Mouse (Mus musculus) limb, embryonic 12.5 days (tissue): Measurements from ENCODE around the gene Kbtbd13. TPM values are rescaled to one million over a fixed set of nuclear protein-coding genes. Genes with fewer than 3 reads are reported as not detected.

Source experiments
- ATAC-seq: fragments of 200-750 bp; cut with Nextera tagmentation; 2 replicates; pipeline ENCODE4 v1.8.0; 2017; ENCODE audit warnings: low read depth, moderate TSS enrichment; ENCODE audit not compliant: insufficient number of reproducible peaks, insufficient read depth, low FRiP score, low TSS enrichment
- H3K27ac ChIP-seq: fragments of 300-500 bp; sonication (generic); 2 replicates; pipeline ENCODE4 v1.5.1; 2016; ENCODE audit warnings: mild to moderate bottlenecking, moderate library complexity
- H3K27me3 ChIP-seq: fragments of 300-500 bp; sonication (generic); 2 replicates; pipeline ENCODE4 v1.6.1; 2016; ENCODE audit warnings: mild to moderate bottlenecking, moderate library complexity
- H3K36me3 ChIP-seq: fragments of 300-500 bp; sonication (generic); 2 replicates; pipeline ENCODE4 v1.6.1; 2016; ENCODE audit warnings: mild to moderate bottlenecking, moderate library complexity
- H3K4me1 ChIP-seq: fragments of 300-500 bp; sonication (generic); replicated peaks from 2 replicates; pipeline ENCODE4 v1.6.1; 2016
- H3K4me2 ChIP-seq: fragments of 300-500 bp; sonication (generic); 2 replicates; pipeline ENCODE4 v1.6.1; 2016; ENCODE audit warnings: mild to moderate bottlenecking, moderate library complexity
- H3K4me3 ChIP-seq: fragments of 300-500 bp; sonication (generic); replicated peaks from 2 replicates; pipeline ENCODE4 v1.5.1; 2016; ENCODE audit warnings: mild to moderate bottlenecking
- H3K9ac ChIP-seq: fragments of 300-500 bp; sonication (generic); replicated peaks from 2 replicates; pipeline ENCODE4 v1.6.1; 2016; ENCODE audit warnings: mild to moderate bottlenecking, moderate library complexity
- H3K9me3 ChIP-seq: fragments of 300-500 bp; sonication (generic); 2 replicates; pipeline ENCODE4 v1.6.1; 2016; ENCODE audit warnings: mild to moderate bottlenecking, moderate library complexity
- WGBS: fragments of 180-500 bp; shearing (Covaris S2); methylation state at CpG from one replicate; pipeline ENCODE4 v1.1.7; 2016; 5-methylcytosine and 5-hydroxymethylcytosine counted together
- polyA plus RNA-seq: library from polyadenylated mRNA; unstranded; fragments of >200 nt; fragmentation: Nextera tagmentation; extraction: Ambion mirVana; gene quantifications from 2 replicates; pipeline ENCODE4 v1.2.1, GENCODE M21; 2016

Gene Kbtbd13
- polyA plus RNA-seq, 1 experiment from 2014 or later = 1.3 TPM

GRCm38 (mm10) chr9:65419633-65420032 lies 28.2 kb upstream of the Kbtbd13 start:
- no peaks in the 10 kb centered on the region for H3K27me3 ChIP-seq
- no peaks in the 10 kb centered on the region for H3K36me3 ChIP-seq
- 73% methylated on average over 3 of the region's 3 CpGs for WGBS
- no peak overlapping the region for H3K4me2 ChIP-seq
- H3K4me3 ChIP-seq = no peak overlapping the region
- no peaks in the 10 kb centered on the region for H3K9me3 ChIP-seq
- no peak overlapping the region for H3K27ac ChIP-seq
- H3K4me1 ChIP-seq = peaks cover 10% of the 10 kb centered on the region; the same call in 1 of the 2 replicates
- H3K9ac ChIP-seq = no peak overlapping the region
- no peak for ATAC-seq

GRCm38 (mm10) chr9:65417738-65418137 lies 26.3 kb upstream of the Kbtbd13 start:
- WGBS = 22% methylated on average over 3 of the region's 3 CpGs
- H3K9me3 ChIP-seq = no peaks in the 10 kb centered on the region

GRCm38 (mm10) chr9:65411326-65411725 lies 19.9 kb upstream of the Kbtbd13 start:
- 78% methylated on average over 3 of the region's 3 CpGs for WGBS
- no peaks in the 10 kb centered on the region for H3K4me1 ChIP-seq
- no peaks in the 10 kb centered on the region for H3K36me3 ChIP-seq
- H3K4me3 ChIP-seq = no peak overlapping the region
- H3K9ac ChIP-seq = no peak overlapping the region
- no peak overlapping the region for H3K27ac ChIP-seq
- no peaks in the 10 kb centered on the region for H3K27me3 ChIP-seq
- no peaks in the 10 kb centered on the region for H3K9me3 ChIP-seq
- ATAC-seq = no peak
- no peak overlapping the region for H3K4me2 ChIP-seq

More at GRCm38 (mm10) chr9:65417738-65418137, 26.3 kb upstream of the Kbtbd13 start:
- H3K27ac ChIP-seq = 0 out of 2 replicates have a peak overlapping the region, but pooled peaks have one; percentile 5
- no peaks in the 10 kb centered on the region for H3K27me3 ChIP-seq
- no peak overlapping the region for H3K9ac ChIP-seq
- no peak for ATAC-seq
- H3K4me3 ChIP-seq = no peak overlapping the region
- no peak overlapping the region for H3K4me2 ChIP-seq
- 0 out of 2 replicates have a peak, but pooled peaks cover 4% of the 10 kb centered on the region for H3K4me1 ChIP-seq
- H3K36me3 ChIP-seq = no peaks in the 10 kb centered on the region

- no peak overlapping the region for H3K27ac ChIP-seq
- WGBS = 98% methylated on average over 8 of the region's 8 CpGs
- no peak for ATAC-seq
- H3K4me1 ChIP-seq = no peaks in the 10 kb centered on the region
- no peaks in the 10 kb centered on the region for H3K36me3 ChIP-seq
- no peak overlapping the region for H3K4me2 ChIP-seq
- H3K9me3 ChIP-seq = no peaks in the 10 kb centered on the region
- no peaks in the 10 kb centered on the region for H3K27me3 ChIP-seq
- no peak overlapping the region for H3K9ac ChIP-seq
- no peak overlapping the region for H3K4me3 ChIP-seq
Observed at GRCm38 (mm10) chr9:65410378-65410777, 18.9 kb upstream of the Kbtbd13 start.

- H3K4me2 ChIP-seq = no peak overlapping the region
- no peak overlapping the region for H3K27ac ChIP-seq
Observed at GRCm38 (mm10) chr9:65408871-65409295, 17.4 kb upstream of the Kbtbd13 start.

GRCm38 (mm10) chr9:65407861-65408260 lies 16.4 kb upstream of the Kbtbd13 start:
- H3K4me2 ChIP-seq = no peak overlapping the region
- no peaks in the 10 kb centered on the region for H3K27me3 ChIP-seq
- no peaks in the 10 kb centered on the region for H3K4me1 ChIP-seq
- no peak overlapping the region for H3K4me3 ChIP-seq
- 69% methylated on average over 3 of the region's 3 CpGs for WGBS
- H3K27ac ChIP-seq = no peak overlapping the region
- no peak overlapping the region for H3K9ac ChIP-seq
- H3K9me3 ChIP-seq = no peaks in the 10 kb centered on the region
- no peaks in the 10 kb centered on the region for H3K36me3 ChIP-seq
- ATAC-seq = no peak

More at GRCm38 (mm10) chr9:65408871-65409295, 17.4 kb upstream of the Kbtbd13 start:
- no peaks in the 10 kb centered on the region for H3K4me1 ChIP-seq
- no peak for ATAC-seq
- no peaks in the 10 kb centered on the region for H3K36me3 ChIP-seq
- no peak overlapping the region for H3K4me3 ChIP-seq
- WGBS = 69% methylated on average over 5 of the region's 5 CpGs
- no peaks in the 10 kb centered on the region for H3K27me3 ChIP-seq
- no peaks in the 10 kb centered on the region for H3K9me3 ChIP-seq
- no peak overlapping the region for H3K9ac ChIP-seq

- Histone ChIP-seq H3K9ac (no peak overlapping the region), H3K27me3 (no peaks in the 10 kb centered on the region), H3K4me3 (no peak overlapping the region), H3K4me2 (no peak overlapping the region), H3K36me3 (no peaks in the 10 kb centered on the region), H3K27ac (no peak overlapping the region), H3K9me3 (no peaks in the 10 kb centered on the region), H3K4me1 (no peaks in the 10 kb centered on the region)
- no peak for ATAC-seq
- WGBS = 72% methylated on average over 5 of the region's 5 CpGs
Observed at GRCm38 (mm10) chr9:65407327-65407726, 15.9 kb upstream of the Kbtbd13 start.

GRCm38 (mm10) chr9:65405184-65405449 lies 13.7 kb upstream of the Kbtbd13 start:
- Histone ChIP-seq H3K9me3 (no peaks in the 10 kb centered on the region), H3K27ac (no peak overlapping the region), H3K36me3 (no peaks in the 10 kb centered on the region), H3K27me3 (no peaks in the 10 kb centered on the region), H3K9ac (no peak overlapping the region), H3K4me2 (no peak overlapping the region), H3K4me1 (no peaks in the 10 kb centered on the region), H3K4me3 (no peak overlapping the region)
- no peak for ATAC-seq
- WGBS = 86% methylated on average over 2 of the region's 2 CpGs

- Histone ChIP-seq H3K4me1 (no peaks in the 10 kb centered on the region), H3K4me3 (no peak overlapping the region), H3K36me3 (no peaks in the 10 kb centered on the region), H3K4me2 (no peak overlapping the region), H3K9ac (no peak overlapping the region), H3K27ac (no peak overlapping the region), H3K9me3 (no peaks in the 10 kb centered on the region), H3K27me3 (no peaks in the 10 kb centered on the region)
- ATAC-seq = no peak
- WGBS = 77% methylated on average over 15 of the region's 15 CpGs
Observed at GRCm38 (mm10) chr9:65404331-65405183, 13.1 kb upstream of the Kbtbd13 start.

GRCm38 (mm10) chr9:65399934-65400333 lies 8.5 kb upstream of the Kbtbd13 start:
- Histone ChIP-seq H3K27ac (no peak overlapping the region), H3K4me2 (no peak overlapping the region), H3K4me1 (peaks cover 11% of the 10 kb centered on the region; the same call in 1 of the 2 replicates), H3K4me3 (no peak overlapping the region), H3K9ac (no peak overlapping the region), H3K36me3 (no peaks in the 10 kb centered on the region), H3K27me3 (no peaks in the 10 kb centered on the region), H3K9me3 (no peaks in the 10 kb centered on the region)
- ATAC-seq = no peak
- 89% methylated on average over 6 of the region's 6 CpGs for WGBS

GRCm38 (mm10) chr9:65398279-65398678 lies 6.8 kb upstream of the Kbtbd13 start, which contains the start of gene Rasl12:
TSS of gene Rasl12 (plus strand) at chr9:65398506.
- WGBS = under 1% methylated on average over 24 of the region's 24 CpGs
- H3K9me3 ChIP-seq = no peaks in the 10 kb centered on the region
- H3K27ac ChIP-seq = no peak within 1 kb of the TSS

More at GRCm38 (mm10) chr9:65398279-65398678, 6.8 kb upstream of the Kbtbd13 start, which contains the start of gene Rasl12:
- Histone ChIP-seq H3K27me3 (peaks cover 5% of the 10 kb centered on the region), H3K36me3 (no peaks in the 10 kb centered on the region), H3K4me2 (peak within 1 kb of the TSS; percentile 81), H3K4me3 (peak within 1 kb of the TSS; percentile 64), H3K4me1 (peaks cover 11% of the 10 kb centered on the region; the same call in 1 of the 2 replicates), H3K9ac (peak within 1 kb of the TSS; percentile 71)
- ATAC-seq = peak; percentile 87
